Mouse (Mus musculus): ENCODE measurements at regions not wholly inside any gene's neighbourhood (a gene's known extent, or its start where the extent isn't known, plus 50 kb on each side); places are given as distances from the start of the nearest gene placed in this dataset.
"Not testable (repeated sequence)": the region's sequence is repeated elsewhere in the genome, so short reads cannot be mapped to it uniquely, and the experiment has no call there.

DNA sequence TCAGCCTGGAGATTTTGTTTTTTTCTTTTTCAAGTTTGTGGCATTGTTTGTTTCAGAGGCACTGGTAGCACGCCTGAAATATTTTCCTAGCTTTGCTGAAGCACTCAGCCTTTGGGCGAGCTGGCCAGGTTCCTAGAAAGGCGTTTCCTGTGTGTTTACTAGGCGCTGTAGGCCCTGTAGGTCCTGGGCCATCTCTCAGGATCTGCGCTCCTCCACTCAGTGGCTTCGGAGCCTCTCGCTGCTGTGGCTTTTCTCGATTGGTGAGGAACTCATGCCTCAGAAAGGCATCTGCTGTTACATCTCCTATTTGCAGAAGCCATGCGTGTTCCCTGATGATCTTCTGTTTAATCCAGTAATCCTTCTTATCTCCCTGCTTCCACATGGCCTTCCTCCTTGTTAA, 188.0 kb upstream of the Plcz1 start:
- no peak for DNase-seq (ENCODE audit: low read depth)

DNA sequence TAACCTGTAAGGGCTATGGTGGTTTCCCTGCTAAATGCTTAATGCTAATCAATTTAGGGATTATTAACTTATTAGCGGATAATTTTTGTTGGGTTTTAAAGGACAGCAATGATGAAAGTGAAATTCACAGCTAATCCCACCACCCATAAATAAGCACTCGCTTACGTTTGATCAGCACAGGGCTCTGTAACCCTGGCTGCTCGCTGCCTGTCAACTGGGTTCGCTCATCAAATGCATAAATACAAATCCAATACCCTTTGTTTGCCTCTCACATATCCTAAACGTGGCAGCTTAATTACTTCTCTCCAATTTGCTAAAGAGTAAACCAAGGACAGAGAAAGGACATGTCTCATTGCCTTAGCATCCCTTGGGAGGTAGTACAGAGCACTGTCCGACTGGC, 187.5 kb upstream of the Plcz1 start:
- no peak for DNase-seq (ENCODE audit: low read depth)

DNA sequence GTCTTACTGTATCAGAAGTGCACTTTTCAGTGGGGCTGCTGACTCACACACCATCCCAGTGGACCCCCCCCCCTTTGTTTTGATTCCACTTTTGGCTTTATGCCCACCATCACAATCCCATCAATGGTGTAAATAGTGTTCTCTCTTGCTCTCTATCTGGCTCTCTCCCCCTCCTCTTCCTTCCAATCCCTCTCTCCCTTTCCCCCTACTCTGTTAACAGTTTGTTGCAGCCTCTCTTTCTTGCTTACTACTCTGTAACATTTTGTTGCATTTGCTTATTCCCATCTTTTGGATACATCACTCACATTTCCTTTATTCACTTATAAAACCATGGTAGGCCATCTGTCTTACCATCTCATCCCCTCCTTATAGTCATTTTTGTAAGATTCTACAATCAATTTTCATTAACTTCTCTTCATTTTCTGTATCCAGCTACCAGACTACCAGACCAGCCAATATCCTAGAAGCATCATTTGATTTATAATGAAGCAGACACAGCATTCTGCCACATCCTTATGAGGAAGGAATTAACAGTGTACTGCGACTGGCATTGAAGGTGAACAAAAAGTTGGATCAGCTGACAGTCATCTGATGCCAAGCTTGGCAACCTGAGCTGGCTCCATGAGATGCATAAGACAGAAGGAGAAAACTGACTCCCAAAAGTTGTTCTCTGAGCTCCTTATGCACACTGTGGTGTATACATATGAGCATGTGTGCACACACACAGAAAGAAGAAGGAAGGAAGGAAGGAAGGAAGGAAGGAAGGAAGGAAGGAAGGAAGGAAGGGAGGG, 181.5 kb upstream of the Plcz1 start:
- no peak for DNase-seq (ENCODE audit: low read depth)

DNA sequence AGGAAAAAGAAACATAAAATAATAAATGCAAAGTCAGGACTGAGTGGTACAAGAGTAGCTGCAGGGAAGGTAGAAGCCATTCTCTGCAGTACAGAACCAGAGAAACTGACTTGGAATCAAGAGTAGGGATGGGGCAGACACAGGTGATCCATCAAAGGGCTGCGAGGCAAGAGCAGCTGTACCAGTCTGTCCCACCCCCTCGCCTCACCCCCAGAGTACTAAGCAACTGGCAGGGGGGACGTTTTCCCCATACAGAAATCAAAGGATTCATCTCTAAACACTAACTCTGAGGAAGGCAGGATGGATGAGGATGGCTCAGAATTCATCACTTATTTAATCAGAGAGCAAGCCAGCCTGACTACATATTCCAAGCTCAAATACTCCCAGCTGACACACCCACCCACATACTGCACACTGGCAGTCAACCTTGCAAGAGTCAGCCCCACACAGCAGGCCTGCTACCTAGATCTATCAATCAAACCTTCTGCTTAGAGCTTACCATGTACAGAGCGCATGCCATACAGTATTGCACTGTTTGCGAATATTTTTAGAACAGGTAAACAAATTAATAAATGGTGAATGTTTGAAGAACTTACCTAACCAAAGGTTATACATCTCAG, 180.5 kb upstream of the Plcz1 start:
- DNase-seq (ENCODE audit: low read depth), result no peak

DNA sequence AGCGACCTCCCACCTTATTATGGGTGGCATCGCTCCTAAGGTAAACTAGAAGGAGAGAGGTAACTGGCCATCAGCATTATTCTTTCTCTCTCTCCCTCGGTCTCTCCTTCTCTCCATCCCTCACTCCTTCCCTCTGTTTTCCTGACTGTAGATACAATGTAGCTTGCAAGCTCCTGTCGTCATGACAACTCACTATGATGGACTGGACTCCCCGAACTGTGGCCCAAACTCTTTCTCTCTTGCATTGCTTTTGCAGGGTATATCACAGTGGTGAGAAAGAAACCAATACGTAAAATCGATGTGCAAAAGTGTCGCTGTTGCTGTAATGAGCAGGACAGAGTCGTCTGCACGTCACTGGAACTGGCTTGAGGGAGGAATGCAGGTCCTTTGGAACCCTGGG, 177.5 kb upstream of the Plcz1 start:
- DNase-seq (ENCODE audit: low read depth), result no peak

DNA sequence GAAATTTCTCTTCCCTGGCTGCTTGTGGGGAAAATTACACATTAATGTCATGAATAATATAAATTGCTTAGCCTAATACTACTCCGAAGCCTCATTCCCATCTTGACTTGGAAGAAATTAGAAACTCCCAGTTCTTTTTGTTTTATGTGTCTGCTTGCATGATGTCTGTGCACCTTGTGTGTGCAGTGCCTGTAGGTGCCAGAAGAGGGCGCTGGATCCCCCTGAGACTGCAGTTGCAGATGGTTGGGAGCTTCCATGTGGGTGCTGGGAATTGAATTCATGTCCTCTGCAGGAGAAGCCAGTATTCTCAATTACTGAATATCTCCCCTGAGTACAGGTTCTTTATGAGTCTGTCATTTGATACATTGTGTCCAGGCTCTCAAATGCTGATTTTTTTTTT, 171.1 kb upstream of the Plcz1 start:
- no peak for DNase-seq (ENCODE audit: low read depth)

DNA sequence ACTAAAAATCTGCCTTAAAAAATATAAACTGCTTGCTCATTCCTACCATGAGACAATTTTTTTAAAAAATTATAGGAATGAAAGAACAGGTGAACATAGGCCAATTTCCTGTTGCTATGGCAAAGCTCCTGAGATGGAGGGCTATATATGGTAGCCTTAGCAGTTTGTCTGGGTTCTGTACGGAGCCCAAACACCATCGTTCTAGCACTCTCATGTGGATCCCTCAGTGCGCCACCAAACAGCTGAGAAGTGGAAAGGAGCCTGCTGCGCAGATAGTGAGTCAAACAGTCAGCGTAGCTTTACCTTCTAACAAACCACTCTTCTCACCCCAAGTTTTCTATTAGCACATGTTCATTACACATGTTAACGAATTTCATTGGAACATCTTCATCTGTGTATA, 168.9 kb upstream of the Plcz1 start:
- no peak for DNase-seq (ENCODE audit: low read depth)

DNA sequence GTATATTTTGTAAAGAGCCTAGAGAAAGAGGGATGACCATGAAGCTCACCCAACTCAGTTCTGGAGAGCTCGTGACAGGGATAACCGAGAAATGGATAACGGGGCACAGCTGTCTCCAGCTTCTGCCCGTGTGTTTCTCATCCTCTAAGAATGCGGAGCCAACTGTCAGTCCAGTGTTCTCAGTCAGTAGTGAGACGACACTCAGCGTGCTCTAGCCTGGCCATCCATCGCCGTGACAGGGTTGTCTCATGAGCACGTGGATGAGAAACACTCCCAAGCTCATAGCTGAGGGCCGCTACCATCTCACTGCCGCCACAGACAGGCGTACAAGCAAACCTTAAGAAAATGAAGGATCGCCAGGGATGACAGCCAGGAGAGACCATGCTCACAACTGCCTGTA, 167.8 kb upstream of the Plcz1 start:
- DNase-seq (ENCODE audit: low read depth), result no peak

DNA sequence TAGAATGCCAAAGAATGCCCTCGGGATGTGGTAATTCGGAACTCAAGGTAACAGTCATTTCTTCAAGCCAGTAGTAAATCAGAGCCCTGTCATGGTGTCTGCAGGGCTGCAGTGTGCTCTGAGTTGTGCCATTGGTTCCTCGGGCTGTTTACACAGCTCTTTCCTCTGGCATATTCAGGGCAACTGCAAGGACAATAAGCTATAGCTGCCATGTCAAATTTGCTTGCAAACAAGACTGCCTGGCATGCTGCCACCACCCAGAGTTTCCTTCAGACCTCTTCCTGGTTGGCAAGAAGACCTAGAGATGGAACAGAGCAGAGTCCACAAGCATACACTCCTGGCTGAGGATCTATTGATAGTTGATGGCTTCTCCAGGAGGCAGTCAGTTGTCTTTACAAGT, 167.1 kb upstream of the Plcz1 start:
- DNase-seq (ENCODE audit: low read depth), result no peak

DNA sequence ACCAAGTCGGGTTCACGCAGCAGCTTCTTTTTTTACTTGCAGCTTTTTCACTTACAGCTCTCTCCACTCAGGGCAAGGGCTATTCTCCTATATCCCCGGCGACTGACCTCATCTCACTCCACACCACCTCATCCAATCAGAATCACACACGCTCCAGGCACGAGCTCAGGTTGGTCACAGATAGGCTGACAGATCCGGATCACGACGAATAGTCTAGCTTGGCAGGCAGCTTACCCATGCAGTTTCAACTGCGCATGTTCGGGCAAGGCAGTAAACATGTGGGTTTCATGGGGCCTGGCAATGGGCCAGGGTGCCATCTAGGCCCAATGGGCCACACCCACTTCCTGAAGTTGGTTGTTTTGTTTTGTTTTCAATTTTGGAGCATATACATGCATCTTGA, 165.4 kb upstream of the Plcz1 start:
- DNase-seq (ENCODE audit: low read depth), result not testable (repeated sequence)

DNA sequence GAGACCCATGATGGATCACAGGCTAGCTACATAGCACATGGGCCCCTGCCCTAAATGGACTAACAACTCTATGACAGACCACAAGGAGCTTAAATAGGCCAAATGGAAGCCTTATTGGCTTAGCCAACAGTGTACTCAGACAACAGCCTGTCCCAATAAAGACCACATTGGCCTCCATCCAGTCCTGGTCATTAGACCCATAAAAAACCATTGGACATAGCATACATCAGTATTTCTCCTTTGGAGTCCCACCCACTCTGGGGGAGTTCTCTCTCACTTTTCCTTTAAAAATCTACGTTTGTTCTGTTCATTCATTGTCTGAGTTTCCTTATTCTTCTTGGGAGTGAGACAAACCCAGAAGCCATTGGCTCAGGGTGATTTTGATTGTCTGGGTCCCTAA, 160.1 kb upstream of the Plcz1 start:
- no peak for DNase-seq (ENCODE audit: low read depth)

DNA sequence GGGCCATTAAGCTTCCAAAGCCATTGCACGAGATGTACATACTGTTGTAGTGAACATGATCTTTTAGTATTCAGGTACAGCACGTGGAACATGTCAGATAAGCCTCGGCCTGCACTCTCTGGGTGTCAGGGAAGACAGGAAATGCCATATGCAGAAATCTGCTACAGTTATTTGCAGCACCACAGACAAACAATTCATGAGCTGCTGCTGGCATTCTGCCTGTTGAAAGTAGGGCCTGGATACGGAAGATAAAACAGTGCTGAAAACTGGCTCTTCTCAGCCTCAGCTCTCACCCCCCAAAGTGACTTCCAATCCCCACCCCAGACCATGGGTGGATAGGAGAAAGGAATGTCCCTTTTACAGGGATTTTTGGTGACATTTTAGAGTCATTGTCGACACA, 159.1 kb upstream of the Plcz1 start:
- DNase-seq (ENCODE audit: low read depth), result no peak

DNA sequence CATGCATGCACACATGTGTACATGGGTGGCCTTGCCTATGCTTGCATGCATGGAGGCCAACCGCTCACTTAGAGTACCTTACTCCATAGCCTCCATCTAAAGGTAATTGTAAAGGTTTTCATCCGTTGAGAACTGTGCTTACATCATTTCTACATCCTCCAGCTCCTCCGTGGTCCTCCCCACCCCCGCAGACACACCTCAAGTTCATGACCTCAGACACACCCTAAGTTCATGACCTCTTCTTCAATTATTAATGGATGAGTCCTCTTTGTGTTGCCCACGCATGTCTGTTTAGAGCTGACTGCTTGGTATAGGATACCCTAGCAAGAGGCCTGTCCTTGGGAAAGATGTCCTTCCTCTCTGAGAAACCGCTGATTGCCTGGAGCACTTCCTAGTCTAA, 156.8 kb upstream of the Plcz1 start:
- DNase-seq (ENCODE audit: low read depth), result no peak

DNA sequence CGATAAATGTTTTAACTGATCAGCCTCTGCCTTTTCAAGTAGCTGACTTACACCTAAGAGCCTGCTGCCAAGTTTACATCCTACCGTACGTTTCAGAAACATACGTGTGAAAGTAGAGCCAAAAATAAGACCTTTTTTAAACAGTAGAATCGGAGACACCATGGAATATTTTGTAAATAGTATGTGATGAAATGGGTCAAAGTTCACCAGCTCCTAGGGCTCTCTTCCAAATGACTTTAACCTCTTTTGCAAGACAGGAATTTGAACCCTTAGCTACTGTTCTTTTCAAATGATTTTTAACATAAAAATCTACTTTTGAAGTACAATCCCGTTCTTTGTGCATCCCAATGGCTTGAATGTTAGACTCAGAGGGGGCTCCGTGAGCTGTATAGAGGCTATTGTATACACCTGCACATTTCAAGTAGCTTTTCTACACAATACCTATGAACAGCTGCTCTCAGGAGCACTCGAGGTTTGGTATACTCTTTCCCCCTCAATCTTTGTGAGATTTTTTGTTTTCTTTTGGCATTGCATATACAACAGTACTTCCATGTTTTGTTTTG, 155.9 kb upstream of the Plcz1 start:
- DNase-seq (ENCODE audit: low read depth), result no peak

DNA sequence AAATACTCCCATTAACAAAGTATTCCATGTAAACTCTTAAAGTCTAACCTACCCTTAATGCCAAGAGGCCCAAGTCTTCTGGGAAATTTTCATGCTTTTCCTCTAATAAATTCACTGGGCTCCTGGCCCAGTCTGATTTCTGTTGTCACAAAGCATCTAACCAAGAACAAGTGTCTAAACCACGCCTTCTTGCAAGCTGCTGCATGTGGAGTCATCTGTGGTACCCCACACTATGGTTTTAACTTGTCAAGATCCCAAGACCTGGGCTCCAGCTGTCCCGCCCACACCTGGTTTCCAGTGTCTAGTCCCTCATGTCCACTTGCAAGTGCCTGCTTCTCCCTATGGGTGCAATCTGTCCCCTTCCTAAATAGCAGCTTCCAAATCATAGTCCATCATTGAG, 153.0 kb upstream of the Plcz1 start:
- no peak for DNase-seq (ENCODE audit: low read depth)

DNA sequence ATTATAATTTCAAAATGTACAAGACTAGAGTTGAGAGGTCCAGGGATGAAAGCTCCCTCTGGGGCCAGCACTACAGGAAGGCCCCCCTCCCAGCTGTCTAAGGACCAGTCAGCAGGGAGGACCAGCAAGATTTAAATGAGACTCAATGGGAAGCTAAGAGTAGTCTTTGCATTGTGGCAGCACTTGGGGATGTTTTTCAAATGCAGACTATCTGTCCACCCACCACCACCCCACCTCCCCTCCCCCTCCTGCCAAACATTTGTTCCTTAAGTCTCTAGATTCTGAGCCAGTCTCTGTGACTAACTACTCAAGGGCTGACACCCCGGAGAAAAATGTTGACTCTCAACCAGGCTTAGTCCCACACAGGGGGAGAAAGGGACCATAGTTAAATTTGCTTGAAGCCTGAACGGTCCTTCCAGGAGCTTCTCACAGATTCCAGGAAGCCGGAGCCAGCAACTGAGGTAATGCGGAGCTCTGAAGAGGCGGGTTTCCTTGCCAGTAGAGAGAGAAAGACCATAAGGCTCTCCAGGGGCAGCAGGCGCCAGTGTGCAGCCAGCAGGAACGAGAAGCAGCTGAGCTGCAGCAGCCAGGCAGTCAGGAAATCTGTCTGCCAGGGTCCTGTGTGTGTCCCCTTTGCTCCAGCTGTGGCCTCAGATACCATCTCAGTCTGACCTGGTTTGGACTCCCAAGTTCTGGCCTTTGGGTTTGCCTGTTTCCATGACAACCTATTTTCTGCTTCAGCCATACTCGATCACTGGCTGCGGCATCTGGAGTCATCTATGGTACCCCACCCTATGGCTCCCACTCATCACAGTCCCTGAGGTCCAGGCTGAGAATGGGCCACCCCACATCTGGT, 152.1 kb upstream of the Plcz1 start:
- no peak for DNase-seq (ENCODE audit: low read depth)

DNA sequence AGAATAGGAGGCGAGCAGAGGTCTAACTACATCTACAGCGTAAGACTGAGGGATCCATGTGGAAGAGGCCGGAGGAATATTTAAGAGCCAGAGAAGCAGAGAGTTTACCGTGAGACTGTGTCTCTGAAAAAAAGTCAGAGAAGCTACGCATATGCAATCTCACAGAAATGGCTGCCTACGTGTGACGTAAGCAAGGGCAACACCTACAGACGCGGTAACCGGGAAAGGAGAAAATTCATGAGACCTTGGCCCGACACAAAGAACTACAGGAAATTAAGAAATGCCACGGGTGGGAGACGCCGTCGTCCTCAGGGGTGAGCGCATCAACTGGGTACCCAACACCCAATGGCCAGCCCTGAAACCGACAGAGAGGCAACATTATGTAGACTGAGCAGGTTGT, 151.3 kb upstream of the Plcz1 start:
- DNase-seq (ENCODE audit: low read depth), result no peak

DNA sequence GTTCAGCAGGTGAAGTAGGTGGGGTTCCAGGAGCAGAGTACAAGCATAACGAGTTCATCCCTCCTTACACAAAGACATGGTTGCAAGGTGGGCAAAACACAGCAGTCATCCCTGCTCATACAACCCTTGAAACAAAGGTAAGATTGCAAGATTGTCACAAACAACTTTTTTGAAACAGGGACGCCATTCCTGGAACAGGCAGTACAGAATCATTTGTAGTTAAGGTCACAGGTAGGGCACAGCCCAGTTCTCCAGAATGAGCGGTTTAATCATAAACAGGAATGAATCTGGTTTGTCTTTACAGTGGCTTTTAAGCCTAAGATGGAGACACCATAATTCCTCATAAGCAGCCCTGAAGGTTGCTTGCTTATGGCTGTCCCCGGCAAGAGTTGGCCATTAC, 150.1 kb upstream of the Plcz1 start:
- no peak for DNase-seq (ENCODE audit: low read depth)

DNA sequence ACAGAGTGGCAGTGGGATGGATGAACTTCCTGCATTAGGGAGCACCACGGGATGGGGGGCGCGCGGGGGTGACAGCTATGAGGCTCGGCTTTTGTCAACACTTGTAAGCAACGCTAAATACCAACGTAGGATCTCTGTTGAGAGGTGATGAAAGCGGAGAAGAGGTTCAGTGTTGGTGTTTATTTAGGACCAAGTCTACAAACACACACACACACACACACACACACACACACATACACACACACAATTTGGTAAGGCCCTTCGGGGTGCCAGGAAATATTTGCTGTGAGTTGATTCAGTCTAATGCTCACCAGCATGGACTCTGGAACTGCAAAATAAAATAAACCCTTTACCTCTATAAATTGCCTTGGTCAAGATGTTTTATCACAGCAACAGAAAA, 148.3 kb upstream of the Plcz1 start:
- no peak for DNase-seq (ENCODE audit: low read depth)

DNA sequence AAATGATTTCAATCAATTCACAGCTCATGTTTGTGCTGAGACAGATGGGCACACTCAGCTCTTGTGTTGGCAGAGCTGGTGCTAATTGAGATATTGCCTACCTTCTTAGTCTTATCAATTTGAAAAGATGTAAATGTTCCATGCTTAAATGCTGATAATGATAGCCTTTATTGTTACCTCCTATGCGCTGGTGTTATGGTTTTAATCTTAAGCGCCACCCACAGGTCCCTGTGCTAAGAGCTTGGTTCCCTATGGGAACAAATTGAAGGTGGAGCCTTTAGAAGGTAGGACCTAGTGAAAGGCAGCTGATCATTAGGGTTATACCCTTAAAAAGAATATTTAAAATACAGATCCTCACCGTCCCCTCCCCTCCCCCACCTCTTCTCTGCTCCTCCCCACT, 146.5 kb upstream of the Plcz1 start:
- no peak for DNase-seq (ENCODE audit: low read depth)

DNA sequence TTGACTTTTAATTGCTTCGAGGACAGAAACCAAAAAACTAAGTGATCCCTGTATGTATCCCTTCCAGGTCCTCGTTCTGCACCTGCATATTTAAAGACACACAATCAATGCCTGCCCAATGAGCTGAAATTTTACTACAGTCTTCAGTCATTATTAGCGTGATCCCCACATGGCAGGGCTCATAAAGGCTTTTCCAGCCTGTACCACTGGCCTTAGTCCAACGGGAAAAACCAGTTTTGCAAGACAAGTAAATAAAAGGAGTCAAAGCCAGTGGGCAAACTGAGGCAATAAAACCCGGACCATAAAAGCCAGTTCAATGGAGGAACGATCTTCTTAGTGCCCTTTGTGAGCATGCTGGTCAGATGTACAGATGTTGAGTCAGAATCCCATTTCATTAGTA, 145.8 kb upstream of the Plcz1 start:
- no peak for DNase-seq (ENCODE audit: low read depth)

DNA sequence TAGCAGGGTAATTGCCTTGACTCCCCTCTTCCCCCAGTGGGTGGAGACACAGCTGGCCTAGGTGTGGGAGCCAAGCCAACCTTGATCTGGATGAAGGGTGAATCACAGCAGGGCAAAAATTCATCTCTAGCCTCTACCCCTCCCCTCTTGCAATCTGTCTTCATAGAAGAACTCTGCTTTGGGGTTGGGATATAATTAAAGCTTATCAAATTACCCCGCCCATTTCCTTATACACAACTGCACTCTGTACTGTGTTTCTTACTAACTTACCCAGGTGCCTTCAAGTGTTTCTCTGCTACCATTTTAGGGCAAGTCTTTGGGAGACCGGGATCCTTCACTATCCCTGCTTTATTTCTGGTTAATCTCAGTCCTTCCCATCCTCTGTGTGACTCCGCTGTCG, 138.7 kb upstream of the Plcz1 start:
- DNase-seq (ENCODE audit: low read depth), result no peak
